Mouse (Mus musculus): Measurements from ENCODE around the gene Tssk1. TPM values are rescaled to one million over a fixed set of nuclear protein-coding genes. Genes with fewer than 3 reads are reported as not detected.

The Tssk1 gene
- not detected in 2 replicates for polyA plus RNA-seq (2015; fragmentation: Nextera tagmentation; extraction: Ambion mirVana)

DNA sequence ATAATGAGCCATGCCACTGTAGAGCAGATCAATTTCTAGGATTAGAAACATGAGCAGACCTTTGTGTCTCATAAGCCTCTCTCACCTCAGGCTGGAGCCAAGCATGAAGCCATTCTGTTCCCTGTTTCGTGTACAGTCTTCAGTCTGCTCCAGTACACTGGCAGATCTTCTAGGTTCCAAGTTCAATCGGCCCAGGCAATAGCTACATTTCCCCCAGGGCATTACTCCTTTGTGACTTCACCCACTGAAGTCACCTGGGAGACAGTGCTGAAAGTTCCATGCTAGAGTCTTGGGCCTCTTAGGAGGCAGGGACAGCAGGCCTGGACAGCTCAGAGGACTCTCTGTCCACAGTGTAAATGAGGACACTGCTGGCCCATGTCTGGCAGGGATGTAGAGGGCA, at the start of gene Tssk1:
Tssk1 (plus strand) TSS at position 301 of the 400 bp plus-strand sequence.
- H3K4me3 ChIP-seq (replicated peaks), result no peak within 1 kb of the TSS
- ATAC-seq (replicated peaks; ENCODE audit: low FRiP score), result no peak
- H3K9ac ChIP-seq, result no peak within 1 kb of the TSS
- no peak within 1 kb of the TSS for H3K4me2 ChIP-seq
- peaks cover 21% of the 10 kb centered on the region for H3K4me1 ChIP-seq
- 86% methylated on average over 2 of the region's 2 CpGs for WGBS
- H3K27me3 ChIP-seq, result no peaks in the 10 kb centered on the region
- H3K9me3 ChIP-seq (replicated peaks), result no peaks in the 10 kb centered on the region
- H3K36me3 ChIP-seq, result peaks cover 10% of the 10 kb centered on the region
- H3K27ac ChIP-seq, result no peak within 1 kb of the TSS

DNA sequence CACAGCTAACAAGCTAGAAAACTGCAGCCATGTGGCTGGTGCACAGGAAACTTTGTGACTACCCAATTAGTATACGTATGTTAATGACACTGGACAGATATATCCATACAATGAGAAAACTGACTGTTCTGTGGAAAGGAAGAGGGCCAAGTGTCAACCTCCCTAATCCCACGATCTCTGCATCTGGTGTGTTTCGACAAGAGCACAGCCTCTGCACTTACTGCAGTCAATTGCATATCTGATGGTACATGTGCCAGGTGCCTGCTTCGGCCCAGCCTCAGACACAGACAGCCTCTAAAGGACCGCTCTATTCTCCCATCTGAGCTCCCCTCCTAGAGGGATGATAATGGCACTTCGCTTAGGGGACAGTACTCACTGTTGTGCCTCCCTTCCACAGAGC, 45.6 kb upstream of the Tssk1 start:
- WGBS, result 91% methylated on average over 6 of the region's 6 CpGs
- Histone ChIP-seq H3K4me2 (no peak overlapping the region), H3K36me3 (peaks cover 96% of the 10 kb centered on the region), H3K4me1 (no peaks in the 10 kb centered on the region), H3K27me3 (no peaks in the 10 kb centered on the region), H3K4me3 (replicated peaks) (no peak overlapping the region), H3K27ac (no peak overlapping the region), H3K9ac (no peak overlapping the region), H3K9me3 (replicated peaks) (no peaks in the 10 kb centered on the region)
- no peak for ATAC-seq (replicated peaks; ENCODE audit: low FRiP score)

DNA sequence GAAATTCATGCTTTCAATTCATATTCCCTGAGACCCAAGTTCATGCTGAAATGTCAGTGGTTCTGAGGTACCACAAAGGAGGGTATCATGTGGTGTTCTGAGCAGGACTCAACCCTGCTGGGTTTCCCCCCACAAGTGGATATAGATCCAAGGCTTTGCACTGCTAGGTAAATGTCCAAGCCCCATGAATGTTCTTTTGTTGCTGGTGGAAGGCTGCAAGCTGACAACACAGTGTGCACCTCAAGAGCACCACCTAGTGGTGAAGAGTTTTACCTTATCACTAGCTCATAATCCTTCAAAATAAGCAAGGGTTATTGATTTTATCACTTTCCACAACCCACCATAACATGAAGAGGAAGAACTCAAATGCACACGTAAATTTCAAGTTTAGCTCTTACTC, 45.1 kb upstream of the Tssk1 start:
- H3K27ac ChIP-seq, result no peak overlapping the region
- peaks cover 95% of the 10 kb centered on the region for H3K36me3 ChIP-seq
- no peak for ATAC-seq (replicated peaks; ENCODE audit: low FRiP score)
- 25% methylated on average over 1 of the region's 1 CpGs for WGBS
- no peaks in the 10 kb centered on the region for H3K27me3 ChIP-seq
- H3K9me3 ChIP-seq (replicated peaks), result no peaks in the 10 kb centered on the region
- no peaks in the 10 kb centered on the region for H3K4me1 ChIP-seq
- H3K9ac ChIP-seq, result no peak overlapping the region
- H3K4me2 ChIP-seq, result no peak overlapping the region
- no peak overlapping the region for H3K4me3 ChIP-seq (replicated peaks)

DNA sequence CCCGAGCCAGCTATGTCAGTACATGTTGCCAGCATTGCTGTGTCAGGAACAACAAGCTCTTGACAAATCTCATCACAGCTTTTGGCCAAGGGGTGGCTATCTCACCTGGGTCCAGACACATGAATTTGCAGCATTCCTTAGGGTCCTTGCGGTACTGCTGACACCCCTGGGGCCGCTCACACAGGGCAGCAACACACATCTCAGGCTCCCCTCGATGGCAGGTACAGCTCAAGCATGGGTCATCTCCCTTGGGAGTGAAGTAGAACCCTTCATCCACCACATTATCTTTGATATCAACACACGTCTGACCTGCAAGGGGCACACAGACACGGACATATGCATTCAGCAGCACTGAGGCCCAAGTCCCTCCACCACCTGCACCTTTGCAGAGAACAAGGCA, 44.5 kb upstream of the Tssk1 start:
- ATAC-seq (replicated peaks; ENCODE audit: low FRiP score), result no peak
- no peak overlapping the region for H3K4me3 ChIP-seq (replicated peaks)
- H3K27ac ChIP-seq, result no peak overlapping the region
- no peaks in the 10 kb centered on the region for H3K27me3 ChIP-seq
- H3K4me1 ChIP-seq, result no peaks in the 10 kb centered on the region
- no peak overlapping the region for H3K4me2 ChIP-seq
- no peaks in the 10 kb centered on the region for H3K9me3 ChIP-seq (replicated peaks)
- H3K9ac ChIP-seq, result no peak overlapping the region
- 87% methylated on average over 6 of the region's 6 CpGs for WGBS
- H3K36me3 ChIP-seq, result peaks cover 95% of the 10 kb centered on the region

DNA sequence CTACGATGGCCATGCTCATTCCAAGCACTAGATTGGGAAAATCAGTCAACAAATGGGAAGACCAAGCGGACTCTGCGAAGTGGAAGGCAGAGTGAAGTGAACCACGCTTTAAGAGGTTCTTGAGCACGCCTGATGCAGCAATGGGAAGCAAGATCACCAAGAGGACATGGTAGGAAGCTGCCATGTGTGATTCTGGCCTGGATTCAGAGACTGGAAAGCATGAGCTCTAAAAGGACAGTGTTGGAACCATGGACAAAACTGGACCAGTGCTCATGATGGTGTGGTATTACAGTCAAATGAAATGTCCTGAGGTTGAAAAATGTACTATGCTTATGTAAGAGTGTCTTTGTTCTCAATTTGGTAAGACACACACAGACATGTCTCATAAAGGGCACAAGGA, 42.7 kb upstream of the Tssk1 start:
- Histone ChIP-seq H3K9me3 (replicated peaks) (no peaks in the 10 kb centered on the region), H3K36me3 (peaks cover 93% of the 10 kb centered on the region), H3K4me2 (no peak overlapping the region), H3K27me3 (no peaks in the 10 kb centered on the region), H3K9ac (no peak overlapping the region), H3K27ac (no peak overlapping the region), H3K4me1 (no peaks in the 10 kb centered on the region), H3K4me3 (replicated peaks) (no peak overlapping the region)
- ATAC-seq (replicated peaks; ENCODE audit: low FRiP score), result no peak
- WGBS, result 96% methylated on average over 5 of the region's 5 CpGs

DNA sequence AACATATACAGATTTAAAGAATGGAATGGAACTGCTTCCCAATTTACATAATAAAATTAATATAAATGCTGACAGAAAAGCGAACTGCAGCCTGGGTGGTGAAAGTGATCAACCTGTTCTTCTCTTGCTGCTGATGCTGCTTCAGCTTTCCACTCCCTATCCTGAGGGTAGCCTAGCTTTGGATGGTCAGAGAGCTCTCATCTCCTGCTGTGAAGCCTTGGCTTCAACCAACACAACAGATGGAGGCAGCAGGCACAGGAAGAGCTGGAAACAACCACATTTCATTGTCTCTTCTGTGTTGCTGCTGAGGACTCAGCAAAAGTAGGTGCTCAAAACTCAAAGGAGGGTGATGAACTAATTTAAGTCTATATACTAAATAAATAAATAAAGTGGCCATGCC, 42.2 kb upstream of the Tssk1 start:
- H3K9ac ChIP-seq, result no peak overlapping the region
- 100% methylated on average over 1 of the region's 1 CpGs for WGBS
- no peak for ATAC-seq (replicated peaks; ENCODE audit: low FRiP score)
- no peaks in the 10 kb centered on the region for H3K9me3 ChIP-seq (replicated peaks)
- no peak overlapping the region for H3K4me3 ChIP-seq (replicated peaks)
- H3K27me3 ChIP-seq, result no peaks in the 10 kb centered on the region
- H3K27ac ChIP-seq, result no peak overlapping the region
- no peaks in the 10 kb centered on the region for H3K4me1 ChIP-seq
- no peak overlapping the region for H3K4me2 ChIP-seq
- peaks cover 93% of the 10 kb centered on the region for H3K36me3 ChIP-seq

DNA sequence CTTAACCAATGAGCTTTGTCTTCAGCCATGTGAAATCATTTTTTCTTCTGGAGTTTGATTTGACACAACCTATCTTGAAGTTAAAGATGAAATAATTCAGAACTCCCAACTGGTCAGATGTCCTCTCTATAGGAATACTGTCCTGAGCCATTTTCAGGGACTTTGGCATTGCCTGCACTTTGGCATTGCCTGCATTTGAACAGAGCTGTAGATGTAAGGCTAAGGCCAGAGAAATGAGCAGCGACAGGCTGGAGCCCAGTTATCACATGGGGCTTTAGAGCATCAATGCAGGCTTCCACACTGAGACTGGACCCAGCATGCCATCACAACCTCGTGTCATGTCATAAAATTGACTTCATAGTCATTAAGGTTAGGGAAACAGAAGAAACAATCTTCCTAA, 40.8 kb upstream of the Tssk1 start:
- ATAC-seq (replicated peaks; ENCODE audit: low FRiP score), result no peak
- H3K9me3 ChIP-seq (replicated peaks), result no peaks in the 10 kb centered on the region
- 84% methylated on average over 2 of the region's 2 CpGs for WGBS
- H3K4me1 ChIP-seq, result no peaks in the 10 kb centered on the region
- H3K36me3 ChIP-seq, result peaks cover 93% of the 10 kb centered on the region
- H3K4me2 ChIP-seq, result no peak overlapping the region
- no peak overlapping the region for H3K27ac ChIP-seq
- H3K4me3 ChIP-seq (replicated peaks), result no peak overlapping the region
- H3K9ac ChIP-seq, result no peak overlapping the region
- H3K27me3 ChIP-seq, result no peaks in the 10 kb centered on the region

DNA sequence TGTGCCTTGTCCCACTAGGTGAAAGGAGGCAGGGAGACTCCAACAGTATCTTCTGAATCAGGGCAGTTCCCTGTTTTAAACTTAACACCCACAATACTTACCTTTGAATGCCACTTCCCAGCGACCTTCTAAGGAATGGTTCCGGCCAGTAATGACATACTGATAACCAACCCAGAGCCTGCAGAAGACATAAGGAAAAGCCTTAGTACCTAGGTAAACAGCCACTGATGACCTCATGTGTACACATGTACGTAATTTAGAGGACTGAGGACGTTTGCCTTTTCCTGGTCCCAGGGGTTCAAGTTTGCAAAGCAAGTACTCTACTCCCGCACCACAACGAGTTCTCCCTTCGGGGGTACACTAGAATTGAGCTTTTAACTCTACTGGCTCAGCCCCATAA, 36.9 kb upstream of the Tssk1 start:
- H3K27me3 ChIP-seq, result no peaks in the 10 kb centered on the region
- WGBS, result 86% methylated on average over 7 of the region's 7 CpGs
- H3K4me1 ChIP-seq, result no peaks in the 10 kb centered on the region
- no peak overlapping the region for H3K9ac ChIP-seq
- no peak overlapping the region for H3K4me3 ChIP-seq (replicated peaks)
- peaks cover 87% of the 10 kb centered on the region for H3K36me3 ChIP-seq
- no peak for ATAC-seq (replicated peaks; ENCODE audit: low FRiP score)
- H3K27ac ChIP-seq, result no peak overlapping the region
- H3K4me2 ChIP-seq, result no peak overlapping the region
- no peaks in the 10 kb centered on the region for H3K9me3 ChIP-seq (replicated peaks)

DNA sequence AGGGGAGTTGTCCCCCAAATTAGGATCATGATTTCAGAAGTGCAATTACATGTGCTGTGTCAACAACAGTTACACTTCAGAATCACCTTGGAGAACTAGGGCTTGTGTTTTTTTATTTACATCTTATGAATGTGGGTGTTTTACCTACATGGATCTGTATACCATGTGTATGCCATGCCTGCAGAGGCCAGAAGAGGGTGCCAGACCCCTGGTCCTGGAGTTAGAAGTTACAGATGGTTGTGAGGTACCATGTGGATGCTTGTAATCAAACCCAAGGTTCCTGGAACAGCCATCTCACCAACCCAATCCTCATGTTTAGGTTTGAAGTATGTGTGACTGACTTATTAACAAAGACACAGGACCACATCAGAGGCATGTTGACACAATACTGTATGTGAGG, 35.4 kb upstream of the Tssk1 start:
- no peaks in the 10 kb centered on the region for H3K9me3 ChIP-seq (replicated peaks)
- H3K36me3 ChIP-seq, result peaks cover 82% of the 10 kb centered on the region
- H3K4me2 ChIP-seq, result no peak overlapping the region
- H3K4me1 ChIP-seq, result no peaks in the 10 kb centered on the region
- no peak overlapping the region for H3K27ac ChIP-seq
- no peaks in the 10 kb centered on the region for H3K27me3 ChIP-seq
- H3K4me3 ChIP-seq (replicated peaks), result no peak overlapping the region
- H3K9ac ChIP-seq, result no peak overlapping the region
- ATAC-seq (replicated peaks; ENCODE audit: low FRiP score), result no peak

DNA sequence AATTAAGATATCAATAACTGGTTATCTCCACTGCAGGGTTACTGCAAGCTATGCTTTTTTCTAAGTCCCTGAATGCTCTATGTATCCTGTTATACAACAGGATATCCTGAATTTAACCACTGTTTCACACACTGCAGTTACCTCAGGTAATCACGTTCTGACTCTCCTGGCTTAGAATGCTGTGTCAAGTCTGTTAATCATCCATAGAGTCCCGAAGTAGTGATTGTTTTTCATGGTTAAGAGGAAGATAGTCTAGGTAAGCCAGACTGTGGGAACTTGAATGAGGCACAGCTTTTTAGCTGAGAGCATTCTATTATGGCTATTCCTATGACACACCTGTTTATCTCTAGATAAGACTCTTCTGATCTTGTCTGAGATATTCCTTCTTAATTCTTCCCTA, 28.7 kb upstream of the Tssk1 start:
- Histone ChIP-seq H3K4me1 (no peaks in the 10 kb centered on the region), H3K36me3 (peaks cover 59% of the 10 kb centered on the region), H3K4me3 (replicated peaks) (no peak overlapping the region), H3K9ac (no peak overlapping the region), H3K9me3 (replicated peaks) (no peaks in the 10 kb centered on the region), H3K27ac (no peak overlapping the region), H3K27me3 (no peaks in the 10 kb centered on the region), H3K4me2 (no peak overlapping the region)
- 63% methylated on average over 2 of the region's 2 CpGs for WGBS
- no peak for ATAC-seq (replicated peaks; ENCODE audit: low FRiP score)

DNA sequence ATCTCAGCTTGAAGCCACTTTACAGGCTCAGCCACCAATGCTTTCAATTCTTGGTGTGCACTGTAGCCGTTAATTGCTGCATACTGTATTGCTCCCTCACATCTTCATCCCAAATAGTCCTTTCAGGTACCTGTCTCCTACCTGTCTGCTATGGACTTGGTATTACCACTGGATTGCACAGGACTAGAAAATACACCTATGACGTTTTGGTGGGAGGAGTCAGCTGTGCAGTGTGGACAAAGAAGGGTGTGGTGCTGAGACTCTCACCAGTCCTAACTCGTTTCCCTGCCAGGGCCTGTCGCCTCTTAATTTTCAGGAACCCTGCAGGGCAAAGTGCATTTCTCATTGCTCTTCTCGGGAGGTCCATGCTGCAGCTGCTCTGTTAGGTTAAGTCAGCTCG, 28.3 kb upstream of the Tssk1 start:
- no peak for ATAC-seq (replicated peaks; ENCODE audit: low FRiP score)
- Histone ChIP-seq H3K4me3 (replicated peaks) (no peak overlapping the region), H3K9me3 (replicated peaks) (no peaks in the 10 kb centered on the region), H3K27me3 (no peaks in the 10 kb centered on the region), H3K4me1 (no peaks in the 10 kb centered on the region), H3K9ac (no peak overlapping the region), H3K27ac (peak overlapping the region; percentile 15; the same call in 1 of the 2 replicates), H3K36me3 (peaks cover 59% of the 10 kb centered on the region), H3K4me2 (no peak overlapping the region)
- WGBS, result 73% methylated on average over 6 of the region's 6 CpGs

DNA sequence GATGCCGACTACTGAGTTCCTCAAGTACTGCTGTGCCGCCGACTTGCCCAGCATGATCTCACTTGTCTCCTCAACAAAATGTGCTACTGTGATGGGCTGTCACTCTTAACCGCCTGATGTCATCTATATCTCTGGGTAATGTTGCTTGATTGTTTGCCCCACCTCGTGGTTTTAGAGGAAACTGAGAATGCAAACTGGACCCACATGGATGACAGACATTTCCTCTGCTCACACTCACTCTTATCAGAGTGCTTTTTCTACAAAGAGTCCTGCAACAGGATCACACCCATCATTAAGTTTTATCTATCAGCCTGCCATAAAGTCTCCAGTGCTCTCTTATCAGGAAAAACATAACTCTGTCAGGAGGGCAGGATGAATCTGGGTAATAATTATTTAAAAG, 22.8 kb upstream of the Tssk1 start:
- H3K27me3 ChIP-seq, result no peaks in the 10 kb centered on the region
- no peak overlapping the region for H3K27ac ChIP-seq
- no peaks in the 10 kb centered on the region for H3K4me1 ChIP-seq
- WGBS, result 77% methylated on average over 5 of the region's 5 CpGs
- peaks cover 53% of the 10 kb centered on the region for H3K36me3 ChIP-seq
- no peak overlapping the region for H3K4me3 ChIP-seq (replicated peaks)
- ATAC-seq (replicated peaks; ENCODE audit: low FRiP score), result no peak
- no peak overlapping the region for H3K4me2 ChIP-seq
- no peak overlapping the region for H3K9ac ChIP-seq
- no peaks in the 10 kb centered on the region for H3K9me3 ChIP-seq (replicated peaks)

DNA sequence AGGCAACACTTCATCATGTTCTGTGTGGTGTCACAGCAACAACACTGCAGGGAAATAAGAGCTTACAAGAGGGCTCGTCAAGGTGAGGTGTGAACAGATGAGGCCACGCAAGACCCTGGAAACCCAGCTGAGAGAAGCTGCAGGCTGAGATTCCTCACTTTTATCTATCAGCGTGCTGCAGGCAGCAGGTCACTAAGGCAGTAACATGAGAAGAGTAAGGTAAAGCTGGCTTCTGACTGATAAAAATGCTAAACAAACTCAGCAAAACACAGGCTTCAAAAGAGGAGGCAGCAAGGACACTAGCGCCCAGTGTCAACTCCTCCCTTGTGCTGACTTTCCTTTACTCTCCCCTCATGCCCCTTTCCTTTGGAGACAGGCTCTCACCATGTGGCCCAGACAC, 21.0 kb upstream of the Tssk1 start:
- WGBS, result 45% methylated on average over 4 of the region's 4 CpGs
- no peak for ATAC-seq (replicated peaks; ENCODE audit: low FRiP score)
- H3K9ac ChIP-seq, result no peak overlapping the region
- peaks cover 58% of the 10 kb centered on the region for H3K36me3 ChIP-seq
- H3K4me3 ChIP-seq (replicated peaks), result no peak overlapping the region
- no peaks in the 10 kb centered on the region for H3K27me3 ChIP-seq
- H3K4me2 ChIP-seq, result no peak overlapping the region
- no peaks in the 10 kb centered on the region for H3K9me3 ChIP-seq (replicated peaks)
- H3K27ac ChIP-seq, result no peak overlapping the region
- no peaks in the 10 kb centered on the region for H3K4me1 ChIP-seq

Measured in kidney, embryonic 15.5 days (tissue).